Mouse (Mus musculus) myocyte (in vitro differentiated cells): Measurements from ENCODE around the gene Cxcl14. TPM values are rescaled to one million over a fixed set of nuclear protein-coding genes. Genes with fewer than 3 reads are reported as not detected.

ENCODE experiments used
- H3K27me3 ChIP-seq: one replicate; pipeline ENCODE4 v1.6.1; 2011; ENCODE audit not compliant: control insufficient read depth, insufficient read depth, insufficient read length
- H3K36me3 ChIP-seq: one replicate; pipeline ENCODE4 v1.6.1; 2011; ENCODE audit not compliant: control insufficient read depth, insufficient read depth
- H3K4me2 ChIP-seq: one replicate; pipeline ENCODE4 v1.6.1; 2011; ENCODE audit warnings: low read depth, control low read depth
- H3K4me3 ChIP-seq: one replicate; pipeline ENCODE4 v1.5.1; 2011; ENCODE audit warnings: mild to moderate bottlenecking, control low read depth, moderate library complexity
- H3K79me2 ChIP-seq: one replicate; pipeline ENCODE4 v1.6.1; 2011; ENCODE audit not compliant: control insufficient read depth, insufficient read depth
- H3ac ChIP-seq: one replicate; pipeline ENCODE4 v1.6.1; 2011; ENCODE audit not compliant: control insufficient read depth, insufficient read length
- CEBPB ChIP-seq: IDR thresholded peaks from 2 replicates; pipeline ENCODE4 v1.6.1; 2011; ENCODE audit warnings: mild to moderate bottlenecking, moderate library complexity; ENCODE audit not compliant: poor library complexity, insufficient read depth, severe bottlenecking
- E2F4 ChIP-seq: IDR thresholded peaks from one replicate; pipeline ENCODE4 v1.6.1; 2011; ENCODE audit warnings: mild to moderate bottlenecking, control low read depth, moderate library complexity; ENCODE audit not compliant: insufficient read depth
- MAX ChIP-seq: IDR thresholded peaks from one replicate; pipeline ENCODE4 v1.6.1; 2011; ENCODE audit warnings: low read depth, mild to moderate bottlenecking, control low read depth
- MYOD1 ChIP-seq, 3 experiments: IDR thresholded peaks; one replicate each; pipeline ENCODE4 v1.6.1; 2011; ENCODE audit warnings: control low read depth in 2 of 3, low read depth in 2 of 3, mild to moderate bottlenecking in 2 of 3, moderate library complexity in 1 of 3; ENCODE audit not compliant: insufficient read length in 2 of 3, control insufficient read depth in 1 of 3
- MYOG ChIP-seq, 3 experiments: IDR thresholded peaks; one replicate each; pipeline ENCODE4 v1.6.1; 2011; ENCODE audit warnings: control low read depth in 2 of 3, low read depth in 2 of 3, mild to moderate bottlenecking in 2 of 3; ENCODE audit not compliant: insufficient read length in 2 of 3, control insufficient read depth in 1 of 3, insufficient read depth in 1 of 3
- POLR2A ChIP-seq: IDR thresholded peaks from one replicate; pipeline ENCODE4 v1.6.1; 2011; ENCODE audit warnings: low read depth, mild to moderate bottlenecking, control low read depth, moderate library complexity; ENCODE audit not compliant: insufficient read length
- POLR2AphosphoS2 ChIP-seq: IDR thresholded peaks from one replicate; pipeline ENCODE4 v1.6.1; 2011; ENCODE audit warnings: low read depth, control low read depth; ENCODE audit not compliant: insufficient read length
- REST ChIP-seq: IDR thresholded peaks from one replicate; pipeline ENCODE4 v1.6.1; 2011; ENCODE audit warnings: mild to moderate bottlenecking, control low read depth, moderate library complexity; ENCODE audit not compliant: insufficient read depth, insufficient read length
- SRF ChIP-seq: IDR thresholded peaks from one replicate; pipeline ENCODE4 v1.6.1; 2011; ENCODE audit warnings: low read depth; ENCODE audit not compliant: control insufficient read depth, insufficient read length
- TCF12 ChIP-seq: IDR thresholded peaks from one replicate; pipeline ENCODE4 v1.6.1; 2011; ENCODE audit warnings: mild to moderate bottlenecking, control low read depth; ENCODE audit not compliant: poor library complexity, insufficient read depth, severe bottlenecking
- TCF3 ChIP-seq: IDR thresholded peaks from one replicate; pipeline ENCODE4 v1.6.1; 2011; ENCODE audit warnings: low read depth, control low read depth; ENCODE audit not compliant: insufficient read length
- USF1 ChIP-seq: IDR thresholded peaks from one replicate; pipeline ENCODE4 v1.6.1; 2011; ENCODE audit warnings: low read depth, mild to moderate bottlenecking, control low read depth, moderate library complexity
- polyA plus RNA-seq: library from polyadenylated mRNA; unstranded; fragments of >200 nt; fragmentation: generic; extraction: Trizol; gene quantifications from one replicate; pipeline ENCODE4 v1.2.1, GENCODE M21; 2012; ENCODE audit warnings: missing spikeins

Cxcl14 gene
- polyA plus RNA-seq, 1 experiment = not detected

GRCm38 (mm10) chr13:56287091-56287490 lies 9.3 kb downstream of the Cxcl14 start:
- H3K36me3 ChIP-seq = no peaks in the 10 kb centered on the region
- H3K4me2 ChIP-seq = no peak overlapping the region
- H3ac ChIP-seq = no peak overlapping the region
- no peak overlapping the region for H3K4me3 ChIP-seq
- peaks cover 19% of the 10 kb centered on the region for H3K27me3 ChIP-seq
- H3K79me2 ChIP-seq = no peaks in the 10 kb centered on the region
- TF ChIP-seq USF1 = no peak
- no peak for TF ChIP-seq TCF12
- TF ChIP-seq SRF = no peak
- no peak for TF ChIP-seq REST
- TF ChIP-seq POLR2A = no peak
- no peak for TF ChIP-seq MAX
- no peak for TF ChIP-seq E2F4
- TF ChIP-seq MYOG (IDR thresholded peaks at IDR 0.05; ENCODE audit: control insufficient read depth in 1 of 3, insufficient read depth in 1 of 3, insufficient read length in 2 of 3, low read depth in 2 of 3) = no peak
- TF ChIP-seq CEBPB = no peak
- no peak for TF ChIP-seq POLR2AphosphoS2

GRCm38 (mm10) chr13:56283321-56283720 lies 13.0 kb downstream of the Cxcl14 start:
- H3K4me3 ChIP-seq = no peak overlapping the region
- H3K27me3 ChIP-seq = peaks cover 17% of the 10 kb centered on the region
- no peak for TF ChIP-seq MYOD1 (IDR thresholded peaks at IDR 0.05; ENCODE audit: control insufficient read depth in 1 of 3, insufficient read length in 2 of 3, low read depth in 2 of 3)
- no peak for TF ChIP-seq CEBPB
- no peak for TF ChIP-seq SRF
- no peak for TF ChIP-seq POLR2A
- no peak for TF ChIP-seq MAX
- TF ChIP-seq POLR2AphosphoS2 = no peak
- TF ChIP-seq REST = no peak
- no peak for TF ChIP-seq E2F4
- TF ChIP-seq TCF3 = no peak
- TF ChIP-seq MYOG (IDR thresholded peaks at IDR 0.05; ENCODE audit: control insufficient read depth in 1 of 3, insufficient read depth in 1 of 3, insufficient read length in 2 of 3, low read depth in 2 of 3) = no peak
- TF ChIP-seq USF1 = no peak
- TF ChIP-seq TCF12 = no peak
- no peaks in the 10 kb centered on the region for H3K79me2 ChIP-seq
- no peak overlapping the region for H3K4me2 ChIP-seq
- no peak overlapping the region for H3ac ChIP-seq
- H3K36me3 ChIP-seq = no peaks in the 10 kb centered on the region

GRCm38 (mm10) chr13:56280356-56280755 lies 16.0 kb downstream of the Cxcl14 start:
- Histone ChIP-seq H3K36me3 (no peaks in the 10 kb centered on the region), H3K4me2 (no peak overlapping the region), H3ac (no peak overlapping the region), H3K27me3 (peaks cover 7% of the 10 kb centered on the region), H3K79me2 (no peaks in the 10 kb centered on the region), H3K4me3 (no peak overlapping the region)
- no peak for TF ChIP-seq SRF
- no peak for TF ChIP-seq MYOD1 (IDR thresholded peaks at IDR 0.05; ENCODE audit: control insufficient read depth in 1 of 3, insufficient read length in 2 of 3, low read depth in 2 of 3)
- TF ChIP-seq USF1 = no peak
- TF ChIP-seq MAX = no peak
- TF ChIP-seq REST = no peak
- no peak for TF ChIP-seq TCF3
- no peak for TF ChIP-seq POLR2A
- no peak for TF ChIP-seq MYOG (IDR thresholded peaks at IDR 0.05; ENCODE audit: control insufficient read depth in 1 of 3, insufficient read depth in 1 of 3, insufficient read length in 2 of 3, low read depth in 2 of 3)
- TF ChIP-seq TCF12 = no peak
- no peak for TF ChIP-seq CEBPB
- no peak for TF ChIP-seq E2F4
- no peak for TF ChIP-seq POLR2AphosphoS2

- no peaks in the 10 kb centered on the region for H3K79me2 ChIP-seq
- H3K4me2 ChIP-seq = no peak overlapping the region
- peaks cover 7% of the 10 kb centered on the region for H3K27me3 ChIP-seq
- no peak overlapping the region for H3K4me3 ChIP-seq
- no peaks in the 10 kb centered on the region for H3K36me3 ChIP-seq
- TF ChIP-seq MYOG (IDR thresholded peaks at IDR 0.05; ENCODE audit: control insufficient read depth in 1 of 3, insufficient read depth in 1 of 3, insufficient read length in 2 of 3, low read depth in 2 of 3) = no peak
- no peak for TF ChIP-seq USF1
- TF ChIP-seq SRF = no peak
- TF ChIP-seq MYOD1 (IDR thresholded peaks at IDR 0.05; ENCODE audit: control insufficient read depth in 1 of 3, insufficient read length in 2 of 3, low read depth in 2 of 3) = no peak
- TF ChIP-seq TCF3 = no peak
- no peak for TF ChIP-seq REST
- TF ChIP-seq MAX = no peak
- no peak for TF ChIP-seq POLR2A
- no peak for TF ChIP-seq TCF12
- TF ChIP-seq E2F4 = no peak
- TF ChIP-seq POLR2AphosphoS2 = no peak
- no peak for TF ChIP-seq CEBPB
- no peak overlapping the region for H3ac ChIP-seq
These were observed 16.9 kb downstream of the Cxcl14 start for GRCm38 (mm10) chr13:56279439-56279838.
